Mouse (Mus musculus) brain, embryonic 14.5 days (tissue): Measurements from ENCODE around the gene Zbtb4.

ENCODE experiments used
- CTCF ChIP-seq: fragments of 200-500 bp; IDR thresholded peaks from 2 replicates; pipeline ENCODE4 v1.5.1; 2012; ENCODE audit warnings: inconsistent platforms, mild to moderate bottlenecking, moderate library complexity, borderline replicate concordance; ENCODE audit not compliant: insufficient read depth, insufficient read length; ENCODE audit errors: extremely low read depth
- POLR2A ChIP-seq: fragments of 200-500 bp; IDR thresholded peaks from 2 replicates; pipeline ENCODE4 v1.6.1; 2012; ENCODE audit warnings: mild to moderate bottlenecking, inconsistent platforms, borderline replicate concordance; ENCODE audit not compliant: poor library complexity, insufficient read depth, insufficient read length, severe bottlenecking; ENCODE audit errors: extremely low read depth

- TF ChIP-seq CTCF (no peak), POLR2A (no peak)
These were observed 30.3 kb downstream of the Zbtb4 start for GRCm38 (mm10) chr11:69795983-69796435.
